8 mouse cellular contexts compared by ENCODE assay signal in the genomic region with DNA sequence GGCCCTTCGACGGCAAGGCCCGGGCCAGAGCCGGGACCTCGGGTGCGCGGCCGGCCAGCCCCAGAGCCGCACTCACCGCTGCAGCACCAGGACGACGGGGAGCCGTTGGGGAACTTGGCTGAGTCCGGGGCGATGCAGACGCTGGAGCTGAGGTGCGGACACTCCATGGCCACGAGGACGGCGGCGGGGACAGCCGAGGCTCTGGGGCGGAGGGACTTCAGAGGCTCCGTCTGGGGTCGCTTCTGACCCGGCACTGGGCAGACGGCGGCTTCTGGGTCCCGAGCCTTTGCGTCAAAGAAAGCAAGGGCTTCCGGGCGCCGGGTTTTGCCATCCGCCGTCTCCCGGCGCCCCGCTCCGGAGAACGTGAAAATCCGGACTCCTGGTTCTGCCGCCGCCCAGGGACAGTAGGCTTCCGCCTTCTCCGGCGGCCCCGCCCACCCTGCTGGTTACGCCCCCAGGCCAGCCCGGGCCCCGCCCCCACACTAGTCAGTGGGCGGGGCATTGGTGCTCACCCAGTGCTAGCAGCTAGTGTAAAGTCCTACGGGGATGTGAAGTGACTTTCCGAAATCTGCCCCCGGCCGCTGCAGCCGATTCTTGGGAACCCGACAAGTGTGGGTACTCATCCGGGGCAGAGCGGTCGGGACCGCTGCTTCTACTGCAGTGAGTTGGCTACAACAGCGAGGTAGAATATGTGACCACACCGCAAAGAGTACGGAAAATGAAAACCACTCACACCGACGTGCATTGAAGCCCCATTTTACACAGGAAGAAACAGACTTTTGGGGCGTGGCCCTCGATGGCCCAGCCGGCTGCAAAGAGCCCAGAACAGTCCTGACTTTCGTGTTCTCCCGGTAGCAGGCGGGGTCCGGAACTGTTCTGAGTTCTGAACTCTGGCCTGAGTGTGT. TPM values are rescaled to one million over a fixed set of nuclear protein-coding genes. Genes with fewer than 3 reads are reported as not detected.
DNase-seq lines count a peak whose midpoint lies in the region; ATAC-seq and TF ChIP-seq lines count a peak whose summit lies in the region.

A gene (minus strand): TSS at position 435 of the 905 bp plus-strand sequence.

- TF ChIP-seq CTCF in G1E (IDR thresholded peaks at IDR 0.05; ENCODE audit: low read depth, low read length), result no peak
- no peak for TF ChIP-seq CTCF in forebrain, postnatal 0 days (IDR thresholded peaks at IDR 0.05; ENCODE audit: low read depth)

- peak within 1 kb of the TSS; percentile 92 for H3K9ac ChIP-seq in forebrain, postnatal 0 days
- peak within 1 kb of the TSS; percentile 89 for H3K9ac ChIP-seq in lung, embryonic 15.5 days

- DNase-seq in G1E (ENCODE audit: low spot score), result peak; percentile 85
- peak; percentile 89 to 98 for DNase-seq in cerebellum, adult 18-20 months
- DNase-seq in forebrain, postnatal 0 days, result peak; percentile 96
- peak; percentile 98 for DNase-seq in heart, postnatal 4 days
- DNase-seq in layer of hippocampus, adult 8-10 months (ENCODE audit: low spot score in 2 of 2), result peak; percentile 87 to 90
- peak; percentile 93 for DNase-seq in ovary, adult 18-20 months (ENCODE audit: low spot score)
- peak; percentile 98 for DNase-seq in thymus, postnatal 0 days (ENCODE audit: low spot score)

- H3K4me3 ChIP-seq in G1E (ENCODE audit: low read depth, low read length), result peak within 1 kb of the TSS; percentile 85
- H3K4me3 ChIP-seq in forebrain, postnatal 0 days (ENCODE audit: low read depth, low read length), result peak within 1 kb of the TSS; percentile 97
- H3K4me3 ChIP-seq in lung, embryonic 15.5 days, result peak within 1 kb of the TSS; percentile 80

- peaks cover 32% of the 10 kb centered on the region for H3K4me1 ChIP-seq in G1E (ENCODE audit: insufficient read depth, low read depth, low read length)
- H3K4me1 ChIP-seq in forebrain, postnatal 0 days (ENCODE audit: insufficient read depth), result peaks cover 9% of the 10 kb centered on the region
- H3K4me1 ChIP-seq in lung, embryonic 15.5 days, result peaks cover 44% of the 10 kb centered on the region

- no peaks in the 10 kb centered on the region for H3K9me3 ChIP-seq in G1E (replicated peaks)
- H3K9me3 ChIP-seq in forebrain, postnatal 0 days (ENCODE audit: low read length), result no peaks in the 10 kb centered on the region
- H3K9me3 ChIP-seq in lung, embryonic 15.5 days, result no peaks in the 10 kb centered on the region

- peaks cover 2% of the 10 kb centered on the region for H3K36me3 ChIP-seq in G1E (replicated peaks)
- H3K36me3 ChIP-seq in forebrain, postnatal 0 days (ENCODE audit: insufficient read depth), result no peaks in the 10 kb centered on the region
- H3K36me3 ChIP-seq in lung, embryonic 15.5 days, result no peaks in the 10 kb centered on the region

- H3K27me3 ChIP-seq in G1E (ENCODE audit: insufficient read depth, low read length), result peaks cover 5% of the 10 kb centered on the region; the same call in 1 of the 2 replicates
- no peaks in the 10 kb centered on the region for H3K27me3 ChIP-seq in forebrain, postnatal 0 days (ENCODE audit: insufficient read depth, low read length)
- no peaks in the 10 kb centered on the region for H3K27me3 ChIP-seq in lung, embryonic 15.5 days

- peak within 1 kb of the TSS; percentile 70 for H3K4me2 ChIP-seq in forebrain, postnatal 0 days (ENCODE audit: low read depth)
- H3K4me2 ChIP-seq in lung, embryonic 15.5 days, result peak within 1 kb of the TSS; percentile 80

- 1% methylated on average over 73 of the region's 73 CpGs for WGBS in forebrain, postnatal 0 days
- WGBS in lung, embryonic 15.5 days, result under 1% methylated on average over 73 of the region's 73 CpGs

- ATAC-seq in G1E (ENCODE audit: extremely low read depth, insufficient number of reproducible peaks, low FRiP score, poor library complexity, severe bottlenecking), result peak; percentile 91
- peak; percentile 90 for ATAC-seq in forebrain, postnatal 0 days
- ATAC-seq in lung, embryonic 15.5 days (ENCODE audit: borderline replicate concordance, extremely low read depth, low FRiP score, low TSS enrichment), result peak; percentile 93

- H3K27ac ChIP-seq in forebrain, postnatal 0 days (ENCODE audit: low read depth, low read length), result peak within 1 kb of the TSS; percentile 93
- H3K27ac ChIP-seq in lung, embryonic 15.5 days, result peak within 1 kb of the TSS; percentile 93

RNA-seq across cellular contexts. Expression of the gene that starts here (rescaled TPM):
- total RNA-seq in G1E (2014; fragmentation: Nextera tagmentation) (64.7 and 73.9 TPM in 2 replicates), G1E (2017) (35.5 and 39.7 TPM in 2 replicates)
- 12.8 and 15.1 TPM in 2 replicates for polyA plus RNA-seq in G1E (2012)
- total RNA-seq in forebrain, postnatal 0 days (2014; rRNA removed), result 46.3 and 59.7 TPM in 2 replicates
- polyA plus RNA-seq in forebrain, postnatal 0 days (2015; fragmentation: Nextera tagmentation; extraction: Ambion mirVana), result 55.1 and 55.2 TPM in 2 replicates
- 10 to 100 TPM; 45.8 to 48.5 TPM for total RNA-seq in heart, postnatal 4 days (2021)
- total RNA-seq in layer of hippocampus, adult 8-10 months (2022), result 10 to 100 TPM; 39.9 to 47.9 (median 43.7) TPM
- polyA plus RNA-seq in lung, embryonic 15.5 days (2015; fragmentation: Nextera tagmentation; extraction: Ambion mirVana), result 51.4 and 57.1 TPM in 2 replicates
- polyA plus RNA-seq in thymus, postnatal 0 days (2015; fragmentation: Nextera tagmentation; extraction: Ambion mirVana), result 154 and 168 TPM in 2 replicates

Comparison
In these comparisons a context has a peak if more than half of its experiments do, and no peak if none do; other contexts are left out.
1. Peak in every context shown above with its lines: DNase-seq, ATAC-seq, H3K4me3 ChIP-seq and H3K27ac ChIP-seq.